ENCODE assay signal across 8 mouse cellular contexts in the genomic region with DNA sequence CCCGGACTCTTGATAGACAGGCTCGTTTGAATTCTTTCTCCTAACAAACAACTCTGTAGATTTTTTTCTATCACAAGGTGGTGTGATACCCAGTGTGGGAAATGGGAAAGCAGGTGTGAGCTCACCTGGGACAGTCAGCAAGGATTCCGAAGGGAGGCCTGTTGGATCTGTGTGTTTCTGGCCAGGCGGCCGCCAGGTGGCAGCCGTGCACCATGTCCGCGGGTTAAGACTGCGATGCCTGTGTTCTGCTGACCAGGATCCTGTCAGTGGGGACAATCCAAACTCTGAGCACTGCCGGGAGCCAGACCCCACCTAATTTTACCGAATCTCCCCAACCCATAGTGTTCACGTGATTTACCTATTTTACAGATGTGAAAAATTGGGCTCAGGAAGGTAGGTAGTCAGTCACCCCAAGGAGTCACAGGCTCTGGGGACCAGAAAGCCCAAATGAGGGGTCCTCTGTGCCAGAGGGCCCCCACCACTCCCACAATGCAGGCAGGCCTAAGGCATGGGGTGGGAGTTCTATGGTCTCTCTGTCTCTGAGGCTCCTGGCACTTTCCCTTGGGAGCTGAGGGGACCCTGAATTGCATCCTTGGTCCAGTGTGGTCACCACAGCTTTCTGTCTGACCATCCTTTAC.
DNase-seq lines count a peak whose midpoint lies in the region; ATAC-seq and TF ChIP-seq lines count a peak whose summit lies in the region.

No protein-coding gene starts in this region.

- WGBS in embryonic facial prominence, embryonic 12.5 days = 6% methylated on average over 12 of the region's 12 CpGs
- 11% methylated on average over 12 of the region's 12 CpGs for WGBS in heart, adult 2 months
- 7% methylated on average over 12 of the region's 12 CpGs for WGBS in limb, embryonic 10.5 days
- whole genome bisulfite sequencing in midbrain, embryonic 13.5 days = 9% methylated on average over 12 of the region's 12 CpGs

- H3K36me3 ChIP-seq in embryonic facial prominence, embryonic 12.5 days = 0 out of 2 replicates have a peak, but pooled peaks cover 3% of the 10 kb centered on the region
- H3K36me3 ChIP-seq in heart, adult 2 months (ENCODE audit: control insufficient read depth, insufficient read depth, low read length) = no peaks in the 10 kb centered on the region
- H3K36me3 ChIP-seq in limb, embryonic 10.5 days = peaks cover 12% of the 10 kb centered on the region
- no peaks in the 10 kb centered on the region for H3K36me3 ChIP-seq in midbrain, embryonic 13.5 days

- no peak for TF ChIP-seq POLR2A in heart, adult 2 months (IDR thresholded peaks at IDR 0.05; ENCODE audit: insufficient read depth, low read depth, low read length)

- intact Hi-C loops in heart, adult 2 months (cut with DNase I) = loop anchor here (1.0 to 5.0 kb wide), 5 partner anchors 145 to 515 kb away; no protein-coding TSS in a partner anchor

- no peak overlapping the region for H3K27ac ChIP-seq in embryonic facial prominence, embryonic 12.5 days
- peak overlapping the region; percentile 77 for H3K27ac ChIP-seq in heart, adult 2 months
- peak overlapping the region; percentile 67 for H3K27ac ChIP-seq in limb, embryonic 10.5 days
- H3K27ac ChIP-seq in midbrain, embryonic 13.5 days = no peak overlapping the region

- no peak; the same call in 1 of the 2 replicates for TF ChIP-seq CTCF in heart, adult 2 months (IDR thresholded peaks at IDR 0.05)

- H3K4me2 ChIP-seq in embryonic facial prominence, embryonic 12.5 days (replicated peaks) = no peak overlapping the region
- H3K4me2 ChIP-seq in midbrain, embryonic 13.5 days (replicated peaks) = no peak overlapping the region

- peak; percentile 89 for DNase-seq in adrenal gland, postnatal 14 days
- DNase-seq in heart, adult 2 months = peak; percentile 83 to 89
- DNase-seq in kidney, adult 18-20 months = peak; percentile 88
- DNase-seq in limb, embryonic 10.5 days (ENCODE audit: low spot score) = peak; percentile 93
- DNase-seq in skeletal muscle tissue, adult 2 months (ENCODE audit: low read depth, low spot score) = peak; percentile 69
- DNase-seq in yolk sac, embryonic 10.5 days (ENCODE audit: low spot score) = peak; percentile 77

- no peaks in the 10 kb centered on the region for H3K9me3 ChIP-seq in embryonic facial prominence, embryonic 12.5 days
- H3K9me3 ChIP-seq in limb, embryonic 10.5 days (replicated peaks) = no peaks in the 10 kb centered on the region
- no peaks in the 10 kb centered on the region for H3K9me3 ChIP-seq in midbrain, embryonic 13.5 days

- H3K27me3 ChIP-seq in embryonic facial prominence, embryonic 12.5 days = no peaks in the 10 kb centered on the region
- no peaks in the 10 kb centered on the region for H3K27me3 ChIP-seq in heart, adult 2 months (ENCODE audit: control insufficient read depth, insufficient read depth, low read length)
- no peaks in the 10 kb centered on the region for H3K27me3 ChIP-seq in limb, embryonic 10.5 days (ENCODE audit: low read depth, poor library complexity, severe bottlenecking)
- no peaks in the 10 kb centered on the region for H3K27me3 ChIP-seq in midbrain, embryonic 13.5 days

- 0 out of 2 replicates have a peak, but pooled peaks have one; percentile 25 for ATAC-seq in embryonic facial prominence, embryonic 12.5 days (ENCODE audit: insufficient number of reproducible peaks, insufficient read depth, low FRiP score, low TSS enrichment)
- ATAC-seq in midbrain, embryonic 13.5 days = peak; percentile 86

- no peaks in the 10 kb centered on the region for H3K79me2 ChIP-seq in heart, adult 2 months (replicated peaks; ENCODE audit: control insufficient read depth, insufficient read depth, low read length)

- H3K4me3 ChIP-seq in embryonic facial prominence, embryonic 12.5 days = no peak overlapping the region
- no peak overlapping the region for H3K4me3 ChIP-seq in heart, adult 2 months
- H3K4me3 ChIP-seq in limb, embryonic 10.5 days = no peak overlapping the region
- H3K4me3 ChIP-seq in midbrain, embryonic 13.5 days (replicated peaks) = no peak overlapping the region

- peak; percentile 85 for TF ChIP-seq EP300 in heart, adult 2 months (IDR thresholded peaks at IDR 0.05; ENCODE audit: insufficient read depth, low read depth, low read length)

- no peak overlapping the region for H3K9ac ChIP-seq in embryonic facial prominence, embryonic 12.5 days
- H3K9ac ChIP-seq in heart, adult 2 months (ENCODE audit: low read depth, low read length) = no peak overlapping the region
- no peak overlapping the region for H3K9ac ChIP-seq in midbrain, embryonic 13.5 days (replicated peaks)

- H3K4me1 ChIP-seq in embryonic facial prominence, embryonic 12.5 days = peaks cover 5% of the 10 kb centered on the region; the same call in 1 of the 2 replicates
- peaks cover 10% of the 10 kb centered on the region for H3K4me1 ChIP-seq in heart, adult 2 months (ENCODE audit: control insufficient read depth, insufficient read depth, low read length)
- H3K4me1 ChIP-seq in limb, embryonic 10.5 days = peaks cover 9% of the 10 kb centered on the region
- no peaks in the 10 kb centered on the region for H3K4me1 ChIP-seq in midbrain, embryonic 13.5 days (replicated peaks)

Comparison
In these comparisons a context has a peak if more than half of its experiments do, and no peak if none do; other contexts are left out.
1. H3K27ac ChIP-seq: peak in heart, adult 2 months (single experiment) and limb, embryonic 10.5 days (single experiment); none in embryonic facial prominence, embryonic 12.5 days (single experiment) and midbrain, embryonic 13.5 days (single experiment).
2. Peak in every context shown above with its lines, with median percentiles within 50 percentile points of each other: DNase-seq.